Comparison of ENCODE assay signal across 9 mouse cellular contexts in genomic region chr4:150871392-150872138, GRCm38 (mm10). TPM values are rescaled to one million over a fixed set of nuclear protein-coding genes. Genes with fewer than 3 reads are reported as not detected.
A peak's percentile ranks its signal among the peaks of the same experiment; 100 is the strongest.
DNase-seq lines count a peak whose midpoint lies in the region; ATAC-seq and TF ChIP-seq lines count a peak whose summit lies in the region.
"Had no signal": no experiment of that assay in that cellular context is flagged by ENCODE, and none has a peak within 500 bp of the region (broad histone marks: within the 10 kb centered on the region; RNA-seq: fewer than 3 reads in every experiment).

No protein-coding gene starts in this region.

- H3K4me2 ChIP-seq in lung, embryonic 14.5 days = peak overlapping the region; percentile 16; the same call in 1 of the 2 replicates

- no peak for TF ChIP-seq CTCF in lung, embryonic 14.5 days (IDR thresholded peaks at IDR 0.05; ENCODE audit: low read depth)

- H3K27ac ChIP-seq in lung, embryonic 14.5 days (ENCODE audit: low read depth) = peak overlapping the region; percentile 80; the same call in 1 of the 2 replicates

- peaks cover 20% of the 10 kb centered on the region for H3K36me3 ChIP-seq in lung, embryonic 14.5 days (ENCODE audit: insufficient read depth)

- peak; percentile 16 to 18 for DNase-seq in left cerebral cortex, postnatal 36 days (ENCODE audit: low spot score in 2 of 2)
- DNase-seq in left cerebral cortex, postnatal 10 days (ENCODE audit: extremely low spot score in 1 of 2, low spot score in 2 of 2) = no peak
- peak; percentile 74 for DNase-seq in brain, adult 2 months (ENCODE audit: low read depth, low spot score)
- DNase-seq in heart, adult 9 months (ENCODE audit: low spot score in 2 of 2) = peak; percentile 61 to 77
- DNase-seq in kidney, adult 8-10 months = peak; percentile 67 to 70
- peak; percentile 63 for DNase-seq in lung, embryonic 14.5 days
- DNase-seq in urinary bladder, postnatal 36 days (ENCODE audit: low spot score in 2 of 2) = peak; percentile 46 to 72
- DNase-seq in cerebellum, postnatal 25 days = no peak

- H3K9me3 ChIP-seq in lung, embryonic 14.5 days (ENCODE audit: low read depth, low read length) = no peaks in the 10 kb centered on the region
- H3K9me3 ChIP-seq: megakaryocyte, embryonic 14.5 days had no signal

- no peak overlapping the region for H3K9ac ChIP-seq in lung, embryonic 14.5 days

- no peak overlapping the region for H3K4me3 ChIP-seq in lung, embryonic 14.5 days (ENCODE audit: low read depth, low read length)
- H3K4me3 ChIP-seq: megakaryocyte, embryonic 14.5 days had no signal

- peaks cover 21% of the 10 kb centered on the region for H3K4me1 ChIP-seq in lung, embryonic 14.5 days (ENCODE audit: insufficient read depth)

- H3K27me3 ChIP-seq in lung, embryonic 14.5 days (ENCODE audit: insufficient read depth, low read length) = no peaks in the 10 kb centered on the region

- 22% methylated on average over 10 of the region's 10 CpGs for whole genome bisulfite sequencing in lung, embryonic 14.5 days

- intact Hi-C loops in left cerebral cortex, postnatal 36 days (cut with DNase I) = no loop called here
- intact Hi-C loops in left cerebral cortex, postnatal 10 days (cut with DNase I) = no loop called here

- ATAC-seq in lung, embryonic 14.5 days (ENCODE audit: insufficient read depth) = peak; percentile 70

RNA-seq across cellular contexts. Expression of gene Errfi1, which starts 17.8 kb away (rescaled TPM):
- total RNA-seq in left cerebral cortex, postnatal 36 days (2021) = 10 to 100 TPM; 27.4 TPM
- total RNA-seq in left cerebral cortex, postnatal 10 days (2021) = 10 to 100 TPM; 19.8 to 23.7 TPM
- polyA plus RNA-seq in lung, embryonic 14.5 days (2014; fragmentation: Nextera tagmentation; extraction: Ambion mirVana) = 41.5 and 48.3 TPM in 2 replicates

RNA-seq across cellular contexts. Expression of gene Park7, which starts 42.7 kb away (rescaled TPM):
- total RNA-seq in left cerebral cortex, postnatal 36 days (2021) = 100 to 1,000 TPM; 184 to 211 TPM
- 100 to 1,000 TPM; 213 to 216 TPM for total RNA-seq in left cerebral cortex, postnatal 10 days (2021)
- 477 and 500 TPM in 2 replicates for polyA plus RNA-seq in lung, embryonic 14.5 days (2014; fragmentation: Nextera tagmentation; extraction: Ambion mirVana)

RNA-seq across cellular contexts. Expression of gene Tnfrsf9, which starts 42.8 kb away (rescaled TPM):
- under 1 TPM; 0.37 to 0.59 TPM for total RNA-seq in left cerebral cortex, postnatal 36 days (2021)
- total RNA-seq in left cerebral cortex, postnatal 10 days (2021) = under 1 TPM; 0.36 to 0.47 TPM
- polyA plus RNA-seq in lung, embryonic 14.5 days (2014; fragmentation: Nextera tagmentation; extraction: Ambion mirVana) = 0.12 TPM in 1 of 2 replicates, not detected in the other

Comparison
In these comparisons a context has a peak if more than half of its experiments do, and no peak if none do; other contexts are left out.
1. DNase-seq: peak in left cerebral cortex, postnatal 36 days (2 of 2), brain, adult 2 months (single experiment), heart, adult 9 months (2 of 2), kidney, adult 8-10 months (2 of 2), lung, embryonic 14.5 days (single experiment) and urinary bladder, postnatal 36 days (2 of 2); none in left cerebral cortex, postnatal 10 days (0 of 2) and cerebellum, postnatal 25 days (0 of 2).